Mouse (Mus musculus) heart, embryonic 12.5 days (tissue): ENCODE results near the gene Serf1. TPM values are rescaled to one million over a fixed set of nuclear protein-coding genes. Genes with fewer than 3 reads are reported as not detected.
A peak's percentile ranks its signal among the peaks of the same experiment; 100 is the strongest.
"Not testable (repeated sequence)": the region's sequence is repeated elsewhere in the genome, so short reads cannot be mapped to it uniquely, and the experiment has no call there.

Source experiments
- ATAC-seq: fragments of 200-750 bp; cut with Nextera tagmentation; 2 replicates; pipeline ENCODE4 v1.8.0; 2017; ENCODE audit warnings: moderate TSS enrichment, moderate library complexity; ENCODE audit not compliant: insufficient number of reproducible peaks, low FRiP score
- H3K27ac ChIP-seq: fragments of 300-500 bp; sonication (generic); 2 replicates; pipeline ENCODE4 v1.5.1; 2016; ENCODE audit warnings: mild to moderate bottlenecking, moderate library complexity; ENCODE audit not compliant: poor library complexity, severe bottlenecking
- H3K27me3 ChIP-seq: fragments of 300-500 bp; sonication (generic); replicated peaks from 2 replicates; pipeline ENCODE4 v1.6.1; 2016; ENCODE audit warnings: mild to moderate bottlenecking, moderate library complexity
- H3K36me3 ChIP-seq: fragments of 300-500 bp; sonication (generic); 2 replicates; pipeline ENCODE4 v1.6.1; 2016; ENCODE audit warnings: mild to moderate bottlenecking, moderate library complexity
- H3K4me1 ChIP-seq: fragments of 300-500 bp; sonication (generic); replicated peaks from 2 replicates; pipeline ENCODE4 v1.6.1; 2016; ENCODE audit warnings: mild to moderate bottlenecking
- H3K4me2 ChIP-seq: fragments of 300-500 bp; sonication (generic); 2 replicates; pipeline ENCODE4 v1.6.1; 2016; ENCODE audit warnings: mild to moderate bottlenecking, moderate library complexity
- H3K4me3 ChIP-seq: fragments of 300-500 bp; sonication (generic); 2 replicates; pipeline ENCODE4 v1.5.1; 2016; ENCODE audit warnings: mild to moderate bottlenecking
- H3K9ac ChIP-seq: fragments of 300-500 bp; sonication (generic); 2 replicates; pipeline ENCODE4 v1.6.1; 2016; ENCODE audit warnings: mild to moderate bottlenecking, moderate library complexity
- H3K9me3 ChIP-seq: fragments of 300-500 bp; sonication (generic); replicated peaks from 2 replicates; pipeline ENCODE4 v1.6.1; 2016; ENCODE audit warnings: mild to moderate bottlenecking, moderate library complexity
- WGBS: fragments of 180-500 bp; shearing (Covaris S2); methylation state at CpG from one replicate; pipeline ENCODE4 v1.1.7; 2016; 5-methylcytosine and 5-hydroxymethylcytosine counted together
- polyA plus RNA-seq: library from polyadenylated mRNA; unstranded; fragments of >200 nt; fragmentation: Nextera tagmentation; extraction: Ambion mirVana; gene quantifications from 2 replicates; pipeline ENCODE4 v1.2.1, GENCODE M21; 2016

Serf1 gene
- polyA plus RNA-seq, 1 experiment from 2014 or later = 126 TPM

DNA sequence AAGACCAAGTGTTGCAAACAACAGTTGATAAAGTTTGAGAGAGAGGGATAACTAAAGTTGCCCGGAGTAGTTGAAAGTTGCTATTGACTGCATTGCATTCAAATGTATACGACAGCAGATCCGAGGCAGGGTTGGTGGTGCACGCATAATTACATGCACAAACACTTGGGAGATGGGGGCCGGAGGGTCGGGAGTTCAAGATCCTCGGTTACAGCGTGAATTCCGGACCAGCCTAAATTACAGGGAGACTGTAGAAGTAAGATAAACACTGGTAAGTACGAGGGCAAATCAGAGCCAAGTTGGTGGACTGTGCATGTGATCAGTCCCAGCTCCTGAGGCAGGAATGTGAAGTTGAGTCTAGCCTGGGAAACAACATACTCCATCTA, 17.4 kb downstream of the Serf1 start:
- peaks cover 9% of the 10 kb centered on the region for H3K4me1 ChIP-seq
- no peak overlapping the region for H3K27ac ChIP-seq
- H3K4me2 ChIP-seq = peak overlapping the region; percentile 91
- peak overlapping the region; percentile 86 for H3K9ac ChIP-seq
- H3K27me3 ChIP-seq = no peaks in the 10 kb centered on the region
- no peak for ATAC-seq
- H3K9me3 ChIP-seq = no peaks in the 10 kb centered on the region
- H3K36me3 ChIP-seq = peaks cover 32% of the 10 kb centered on the region
- peak overlapping the region; percentile 97 for H3K4me3 ChIP-seq
- WGBS = 3% methylated on average over 10 of the region's 10 CpGs

DNA sequence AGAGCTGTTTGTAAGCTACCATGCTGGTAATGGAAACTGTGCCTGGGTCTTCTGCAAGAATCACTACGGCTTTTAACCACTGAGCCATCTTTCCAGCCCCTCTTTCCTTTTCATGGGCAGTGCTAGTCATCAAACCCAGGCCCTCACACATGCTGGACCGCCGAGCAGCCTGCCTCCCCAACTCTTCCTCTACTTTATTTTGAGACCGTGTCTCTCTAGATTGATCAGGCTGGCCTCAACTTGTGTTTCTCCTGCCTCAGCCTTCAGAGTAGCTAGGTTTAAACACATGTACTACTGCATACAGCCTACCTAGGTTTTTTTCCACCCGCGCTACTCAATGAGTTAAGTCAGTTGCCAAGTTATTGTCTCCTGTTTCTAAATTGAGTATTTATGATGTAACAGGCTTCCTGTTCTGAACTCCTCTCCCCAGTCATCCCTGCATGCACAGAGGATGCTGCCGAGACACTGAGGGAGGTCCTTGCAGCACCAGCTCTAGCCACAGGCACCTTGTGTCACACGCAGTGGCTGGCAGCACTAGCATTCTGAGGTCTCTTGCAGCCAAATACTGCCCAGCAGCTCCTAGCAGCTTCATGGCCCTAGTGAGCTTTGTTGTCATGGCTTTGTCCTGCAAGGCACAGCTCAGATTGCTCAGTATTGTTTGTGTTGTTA, 34.0 kb downstream of the Serf1 start:
- no peak overlapping the region for H3K4me2 ChIP-seq
- H3K27ac ChIP-seq = no peak overlapping the region
- H3K9me3 ChIP-seq = no peaks in the 10 kb centered on the region
- H3K27me3 ChIP-seq = no peaks in the 10 kb centered on the region
- H3K4me1 ChIP-seq = no peaks in the 10 kb centered on the region
- 75% methylated on average over 8 of the region's 8 CpGs for WGBS
- H3K9ac ChIP-seq = no peak overlapping the region
- no peak overlapping the region for H3K4me3 ChIP-seq
- no peak for ATAC-seq
- H3K36me3 ChIP-seq = peaks cover 21% of the 10 kb centered on the region

DNA sequence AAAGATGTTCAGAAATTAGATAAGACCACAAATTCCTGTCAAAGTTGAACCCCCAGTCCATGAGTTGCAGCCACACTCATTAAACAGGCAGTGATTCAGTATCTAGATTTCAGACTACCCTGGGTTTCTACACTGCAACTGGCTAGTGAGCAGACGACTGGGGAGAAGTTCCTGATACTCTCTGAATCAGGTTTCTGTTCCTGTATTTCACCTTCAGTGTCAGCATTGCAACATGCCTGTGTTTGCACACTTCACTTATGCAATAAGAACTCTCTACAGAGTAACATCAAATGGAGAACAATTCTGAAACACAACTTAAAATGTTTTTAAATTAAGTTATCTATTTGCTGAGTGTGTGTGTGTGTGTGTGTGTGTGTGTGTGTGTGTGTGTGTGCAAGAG, 44.8 kb downstream of the Serf1 start:
- Histone ChIP-seq H3K9ac (no peak overlapping the region), H3K4me2 (no peak overlapping the region), H3K4me1 (no peaks in the 10 kb centered on the region), H3K27me3 (no peaks in the 10 kb centered on the region), H3K36me3 (no peaks in the 10 kb centered on the region), H3K27ac (no peak overlapping the region), H3K9me3 (no peaks in the 10 kb centered on the region), H3K4me3 (no peak overlapping the region)
- ATAC-seq = no peak
- WGBS = 42% methylated on average over 1 of the region's 1 CpGs

DNA sequence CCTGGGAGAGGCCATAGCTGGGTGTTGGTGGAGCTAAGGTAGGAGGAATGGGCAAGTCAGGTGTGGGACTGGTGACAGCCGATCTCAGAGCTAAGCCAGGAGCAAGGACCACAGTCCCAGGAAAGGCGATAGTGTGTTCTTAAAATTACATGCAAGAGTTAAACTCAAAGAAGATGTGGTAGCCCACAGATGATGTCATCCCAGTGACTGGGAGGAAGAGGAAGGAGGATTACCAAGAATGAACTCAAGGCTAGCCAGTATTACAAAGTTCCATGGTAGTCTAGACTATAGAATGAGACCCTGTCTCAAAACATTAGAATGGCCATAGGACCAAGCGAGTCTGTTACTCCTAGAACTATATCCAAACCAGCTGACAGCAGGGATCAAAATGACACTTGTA, 48.8 kb downstream of the Serf1 start:
- no peak overlapping the region for H3K9ac ChIP-seq
- no peaks in the 10 kb centered on the region for H3K27me3 ChIP-seq
- H3K4me1 ChIP-seq = no peaks in the 10 kb centered on the region
- H3K36me3 ChIP-seq = no peaks in the 10 kb centered on the region
- no peaks in the 10 kb centered on the region for H3K9me3 ChIP-seq
- no peak overlapping the region for H3K4me2 ChIP-seq
- WGBS = 81% methylated on average over 3 of the region's 3 CpGs
- ATAC-seq = no peak
- H3K4me3 ChIP-seq = no peak overlapping the region
- H3K27ac ChIP-seq = no peak overlapping the region

DNA sequence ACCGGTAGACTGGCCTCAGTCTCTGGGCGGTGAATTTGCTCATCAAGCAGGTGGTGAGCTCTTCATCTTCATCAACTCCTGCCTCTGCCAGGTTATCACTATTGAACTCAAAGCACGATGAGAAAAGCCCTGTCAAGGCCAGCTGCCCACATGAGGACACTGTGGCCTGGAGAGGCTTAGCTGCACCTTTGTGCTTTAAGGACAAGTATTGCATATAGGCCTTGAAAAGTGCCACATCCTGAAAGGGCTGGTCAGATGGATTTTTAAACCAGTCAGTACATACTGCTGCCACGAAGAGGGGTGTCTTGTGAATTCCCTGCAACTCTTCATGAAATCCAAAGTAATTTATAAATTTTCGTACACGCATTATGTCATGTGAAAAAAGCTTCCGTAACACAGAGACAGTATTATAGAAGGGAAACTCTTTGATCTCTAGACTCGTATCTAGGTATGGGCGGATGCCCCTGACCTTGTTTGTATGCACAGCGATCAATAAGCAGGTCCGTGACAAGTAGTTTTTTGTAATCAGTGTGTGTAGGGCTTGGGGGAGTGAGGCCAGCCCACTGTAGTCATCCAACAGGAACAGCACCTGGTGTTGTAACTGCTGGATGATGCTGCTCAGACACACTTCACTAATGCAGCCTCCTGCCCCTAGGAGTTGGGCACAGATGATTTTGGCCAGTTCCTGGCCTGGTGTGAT, 53.5 kb downstream of the Serf1 start:
- H3K36me3 ChIP-seq, ATAC-seq, H3K27ac ChIP-seq, H3K4me1 ChIP-seq, H3K9me3 ChIP-seq, H3K4me2 ChIP-seq, H3K9ac ChIP-seq, H3K4me3 ChIP-seq, H3K27me3 ChIP-seq: not testable (repeated sequence)
- WGBS = 78% methylated on average over 11 of the region's 11 CpGs

DNA sequence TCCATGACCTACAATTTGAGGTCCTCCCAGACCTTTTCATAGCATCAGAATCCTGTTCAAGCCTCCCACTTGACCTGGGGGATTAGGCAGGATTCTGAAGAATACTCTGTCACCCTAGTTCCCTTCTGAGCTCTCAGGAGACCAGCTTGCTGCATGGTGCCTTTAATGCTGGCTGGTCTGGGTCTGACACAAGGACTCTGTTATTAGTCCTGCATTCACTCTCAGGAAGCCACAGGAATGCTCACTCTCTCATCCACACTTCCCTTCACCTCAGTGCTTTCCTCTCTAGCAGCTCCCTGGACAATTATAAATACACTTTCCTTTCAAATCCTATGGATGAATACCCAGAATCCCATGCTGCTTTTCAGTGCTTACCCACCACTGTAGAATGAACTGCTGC, 54.7 kb downstream of the Serf1 start:
- H3K9me3 ChIP-seq, ATAC-seq, H3K4me1 ChIP-seq, H3K9ac ChIP-seq, H3K27me3 ChIP-seq, H3K4me3 ChIP-seq, H3K4me2 ChIP-seq, H3K36me3 ChIP-seq, H3K27ac ChIP-seq: not testable (repeated sequence)

Other genes with a start within 250 kb of the Serf1 start
- gene Cartpt, start 206.9 kb upstream of the Serf1 start, polyA plus RNA-seq = not detected in 2 replicates
- 28.1 and 30.4 TPM in 2 replicates for gene Mccc2, start 92.4 kb upstream of the Serf1 start, polyA plus RNA-seq
- gene Bdp1, start 3.9 kb upstream of the Serf1 start, polyA plus RNA-seq = 24.9 and 26.6 TPM in 2 replicates
- gene Smn1, start 16.8 kb downstream of the Serf1 start, polyA plus RNA-seq = 31.0 and 37.2 TPM in 2 replicates
- 0.12 and 0.17 TPM in 2 replicates for gene Naip2, start 94.1 kb downstream of the Serf1 start, polyA plus RNA-seq
- gene Naip5, start 138.3 kb downstream of the Serf1 start, polyA plus RNA-seq = 0.10 TPM in 1 of 2 replicates, not detected in the other
- gene Naip6, start 209.7 kb downstream of the Serf1 start, polyA plus RNA-seq = 0.06 and 0.15 TPM in 2 replicates